Mouse (Mus musculus) CH12.LX (cell line): ENCODE results near the gene Agfg2.

Experiments used
- BHLHE40 ChIP-seq: IDR thresholded peaks from 2 replicates; pipeline ENCODE4 v1.6.1; 2011; ENCODE audit warnings: mild to moderate bottlenecking, low read depth, low read length, improper control_type of control experiment
- CTCF ChIP-seq, 2 experiments: IDR thresholded peaks in 1 of 2; conservative IDR thresholded peaks in 1 of 2; 2 replicates each; pipeline ENCODE4 v1.5.1; 2011 to 2012; ENCODE audit warnings: low read depth in 2 of 2, low read length in 2 of 2, improper control_type of control experiment in 1 of 2, inconsistent platforms in 1 of 2, mild to moderate bottlenecking in 1 of 2, moderate library complexity in 1 of 2
- E2F4 ChIP-seq: IDR thresholded peaks from 2 replicates; pipeline ENCODE4 v1.6.1; 2011; ENCODE audit warnings: low read depth, low read length, improper control_type of control experiment; ENCODE audit not compliant: insufficient replicate concordance
- EP300 ChIP-seq: IDR thresholded peaks from 2 replicates; pipeline ENCODE4 v1.6.1; 2011; ENCODE audit warnings: low read length, improper control_type of control experiment
- MEF2A ChIP-seq: IDR thresholded peaks from 2 replicates; pipeline ENCODE4 v1.6.1; 2014; ENCODE audit warnings: low read depth, mild to moderate bottlenecking, inconsistent platforms, low read length, improper control_type of control experiment, borderline replicate concordance
- POLR2A ChIP-seq: IDR thresholded peaks from 2 replicates; pipeline ENCODE4 v1.6.1; 2011; ENCODE audit warnings: low read depth, mild to moderate bottlenecking, improper control_type of control experiment, low read length
- POLR2AphosphoS2 ChIP-seq: IDR thresholded peaks from 2 replicates; pipeline ENCODE4 v1.6.1; 2011; ENCODE audit warnings: low read depth, low read length, improper control_type of control experiment
- RCOR1 ChIP-seq: conservative IDR thresholded peaks from 2 replicates; pipeline ENCODE4 v1.6.1; 2012; ENCODE audit warnings: low read depth, mild to moderate bottlenecking, inconsistent platforms, low read length, improper control_type of control experiment
- TBP ChIP-seq: conservative IDR thresholded peaks from 2 replicates; pipeline ENCODE4 v1.6.1; 2011; ENCODE audit warnings: low read depth, low read length, improper control_type of control experiment
- TCF12 ChIP-seq: IDR thresholded peaks from 2 replicates; pipeline ENCODE4 v1.6.1; 2014; ENCODE audit warnings: low read depth, mild to moderate bottlenecking, inconsistent platforms, low read length, improper control_type of control experiment
- USF1 ChIP-seq: IDR thresholded peaks from 2 replicates; pipeline ENCODE4 v1.6.1; 2014; ENCODE audit warnings: low read depth, mild to moderate bottlenecking, inconsistent platforms, low read length, improper control_type of control experiment
- USF2 ChIP-seq: conservative IDR thresholded peaks from 2 replicates; pipeline ENCODE4 v1.6.1; 2011; ENCODE audit warnings: low read depth, low read length, improper control_type of control experiment

DNA sequence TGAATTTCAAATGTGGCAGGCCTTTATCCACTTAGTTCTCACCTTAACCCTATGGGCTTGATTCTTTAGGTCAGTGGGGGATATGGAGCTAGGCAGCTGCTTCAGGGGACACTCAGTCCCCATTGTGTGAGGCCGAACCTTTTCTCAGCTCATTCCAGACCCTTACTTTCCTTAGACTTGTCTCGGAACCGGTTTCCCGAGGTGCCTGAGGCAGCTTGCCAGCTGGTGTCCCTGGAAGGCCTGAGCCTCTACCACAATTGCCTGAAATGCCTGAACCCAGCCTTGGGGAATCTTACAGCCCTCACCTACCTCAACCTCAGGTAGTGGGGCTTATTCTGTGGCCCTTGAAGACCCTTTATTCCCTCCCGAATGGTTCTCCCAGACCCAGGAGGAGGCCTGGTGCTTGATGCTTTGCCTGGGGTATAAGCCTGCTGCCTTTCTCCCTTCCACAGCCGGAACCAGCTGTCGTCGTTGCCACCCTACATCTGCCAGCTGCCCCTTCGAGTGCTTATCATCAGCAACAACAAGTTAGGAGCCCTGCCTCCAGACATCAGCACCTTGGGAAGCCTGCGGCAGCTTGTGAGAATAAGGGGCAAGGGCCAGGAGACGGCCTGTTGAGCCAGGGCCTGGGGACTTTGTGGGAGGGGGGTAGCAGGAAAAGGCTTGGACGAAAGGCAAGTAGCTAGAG lies 51.0 kb downstream of the Agfg2 start:
- no peak for TF ChIP-seq USF1
- TF ChIP-seq CTCF (conservative IDR thresholded peaks at IDR 0.05 in 1 of 2, IDR thresholded peaks at IDR 0.05 in 1 of 2; ENCODE audit: low read depth in 2 of 2, low read length in 2 of 2), result no peak
- no peak for TF ChIP-seq POLR2A
- TF ChIP-seq POLR2AphosphoS2, result no peak
- TF ChIP-seq TBP, result no peak
- no peak for TF ChIP-seq EP300
- no peak for TF ChIP-seq USF2
- no peak for TF ChIP-seq TCF12
- TF ChIP-seq E2F4, result no peak
- TF ChIP-seq RCOR1, result no peak
- no peak for TF ChIP-seq MEF2A
- no peak for TF ChIP-seq BHLHE40
